8 mouse cellular contexts compared by ENCODE assay signal in the genomic region with DNA sequence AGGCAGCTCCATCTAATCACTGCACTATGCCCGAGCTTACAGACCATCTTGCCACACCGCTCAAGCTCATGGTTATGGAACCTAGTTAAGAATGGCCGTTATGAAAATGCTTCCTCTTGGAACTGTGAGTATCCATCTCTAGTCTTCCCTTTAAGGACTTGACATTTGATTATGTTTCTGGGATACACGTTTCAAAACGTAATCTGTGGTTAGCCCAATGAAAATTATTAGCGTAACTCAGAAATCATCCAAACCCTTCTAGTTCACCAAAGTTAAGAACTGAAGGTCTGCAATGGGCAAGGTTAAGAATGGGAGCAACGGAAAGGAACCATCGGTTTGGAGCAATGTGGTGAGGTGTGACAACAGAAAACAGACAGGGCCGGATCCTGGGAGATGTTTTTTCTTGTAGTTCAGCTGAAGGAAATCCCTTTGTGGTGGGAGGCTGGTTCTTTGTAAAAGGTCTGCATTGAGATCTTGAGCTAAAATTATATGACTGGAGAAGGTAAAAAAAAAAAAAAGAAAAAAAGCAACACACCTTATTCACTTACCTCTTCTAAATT. TPM values are rescaled to one million over a fixed set of nuclear protein-coding genes. Genes with fewer than 3 reads are reported as not detected.
DNase-seq lines count a peak whose midpoint lies in the region; ATAC-seq and TF ChIP-seq lines count a peak whose summit lies in the region.

No protein-coding gene starts in this region.

- H3K9ac ChIP-seq in liver, adult 2 months (ENCODE audit: low read depth, low read length): peak overlapping the region; percentile 95
- H3K9ac ChIP-seq in embryonic facial prominence, embryonic 12.5 days: no peak overlapping the region
- H3K9ac ChIP-seq in intestine, embryonic 14.5 days (ENCODE audit: low read length): peak overlapping the region; percentile 81
- peak overlapping the region; percentile 74 for H3K9ac ChIP-seq in neural tube, embryonic 12.5 days

- no peak for ATAC-seq in embryonic facial prominence, embryonic 12.5 days (ENCODE audit: insufficient number of reproducible peaks, insufficient read depth, low FRiP score, low TSS enrichment)
- no peak for ATAC-seq in intestine, embryonic 14.5 days (replicated peaks; ENCODE audit: low FRiP score, low TSS enrichment, low read depth)
- ATAC-seq in neural tube, embryonic 12.5 days (ENCODE audit: low FRiP score, low read depth): no peak

- H3K27ac ChIP-seq in liver, adult 2 months (replicated peaks; ENCODE audit: insufficient read depth, low read depth, low read length): peak overlapping the region; percentile 83
- no peak overlapping the region for H3K27ac ChIP-seq in embryonic facial prominence, embryonic 12.5 days
- no peak overlapping the region for H3K27ac ChIP-seq in intestine, embryonic 14.5 days (ENCODE audit: low read depth)
- no peak overlapping the region for H3K27ac ChIP-seq in neural tube, embryonic 12.5 days

- peaks cover 39% of the 10 kb centered on the region for H3K36me3 ChIP-seq in liver, adult 2 months (ENCODE audit: control insufficient read depth, insufficient read depth, low read length)
- H3K36me3 ChIP-seq in embryonic facial prominence, embryonic 12.5 days: no peaks in the 10 kb centered on the region
- H3K36me3 ChIP-seq in intestine, embryonic 14.5 days (ENCODE audit: control insufficient read depth, insufficient read depth, low read length): no peaks in the 10 kb centered on the region
- H3K36me3 ChIP-seq in neural tube, embryonic 12.5 days: no peaks in the 10 kb centered on the region

- TF ChIP-seq POLR2A in liver, adult 2 months (IDR thresholded peaks at IDR 0.05; ENCODE audit: extremely low read depth, insufficient read depth, low read length): no peak

- H3K4me2 ChIP-seq in embryonic facial prominence, embryonic 12.5 days (replicated peaks): peak overlapping the region; percentile 85
- peak overlapping the region; percentile 89 for H3K4me2 ChIP-seq in intestine, embryonic 14.5 days (ENCODE audit: low read length)
- H3K4me2 ChIP-seq in neural tube, embryonic 12.5 days (replicated peaks): peak overlapping the region; percentile 94

- peaks cover 29% of the 10 kb centered on the region for H3K79me2 ChIP-seq in liver, adult 2 months (ENCODE audit: control insufficient read depth, insufficient read depth, low read length)

- H3K27me3 ChIP-seq in liver, adult 2 months (ENCODE audit: control insufficient read depth, insufficient read depth, low read length): no peaks in the 10 kb centered on the region
- 0 out of 2 replicates have a peak, but pooled peaks cover 4% of the 10 kb centered on the region for H3K27me3 ChIP-seq in embryonic facial prominence, embryonic 12.5 days
- no peaks in the 10 kb centered on the region for H3K27me3 ChIP-seq in intestine, embryonic 14.5 days (replicated peaks; ENCODE audit: control insufficient read depth, insufficient read depth, low read length)
- no peaks in the 10 kb centered on the region for H3K27me3 ChIP-seq in neural tube, embryonic 12.5 days (replicated peaks)

- peak overlapping the region; percentile 87 for H3K4me3 ChIP-seq in liver, adult 2 months (ENCODE audit: insufficient read depth, low read depth, low read length)
- H3K4me3 ChIP-seq in embryonic facial prominence, embryonic 12.5 days: peak overlapping the region; percentile 74
- H3K4me3 ChIP-seq in intestine, embryonic 14.5 days (ENCODE audit: low read depth, low read length): peak overlapping the region; percentile 73
- H3K4me3 ChIP-seq in neural tube, embryonic 12.5 days: peak overlapping the region; percentile 71

- WGBS in liver, adult 2 months: 6% methylated on average over 9 of the region's 9 CpGs
- WGBS in embryonic facial prominence, embryonic 12.5 days: 41% methylated on average over 9 of the region's 9 CpGs
- WGBS in intestine, embryonic 14.5 days: 38% methylated on average over 9 of the region's 9 CpGs
- 48% methylated on average over 9 of the region's 9 CpGs for WGBS in neural tube, embryonic 12.5 days

- peaks cover 5% of the 10 kb centered on the region; the same call in 1 of the 2 replicates for H3K4me1 ChIP-seq in liver, adult 2 months (ENCODE audit: control insufficient read depth, insufficient read depth, low read length)
- peaks cover 4% of the 10 kb centered on the region; the same call in 1 of the 2 replicates for H3K4me1 ChIP-seq in embryonic facial prominence, embryonic 12.5 days
- 0 out of 2 replicates have a peak, but pooled peaks cover 3% of the 10 kb centered on the region for H3K4me1 ChIP-seq in intestine, embryonic 14.5 days (replicated peaks; ENCODE audit: control insufficient read depth, insufficient read depth, low read length)
- H3K4me1 ChIP-seq in neural tube, embryonic 12.5 days: peaks cover 5% of the 10 kb centered on the region; the same call in 1 of the 2 replicates

- TF ChIP-seq CTCF in liver, adult 2 months (IDR thresholded peaks at IDR 0.05; ENCODE audit: low read depth, low read length): no peak

- peak; percentile 54 for DNase-seq in liver, adult 2 months (ENCODE audit: extremely low read depth, low read depth, low spot score)
- no peak for DNase-seq in liver
- no peak for DNase-seq in intestine, embryonic 14.5 days (ENCODE audit: low spot score)
- no peak for DNase-seq in cerebellum, adult 9-10 months
- DNase-seq in layer of hippocampus, adult 18-20 months (ENCODE audit: low spot score in 2 of 2): no peak
- DNase-seq in cerebellum, postnatal 36 days: no peak

- no peaks in the 10 kb centered on the region for H3K9me3 ChIP-seq in embryonic facial prominence, embryonic 12.5 days
- no peaks in the 10 kb centered on the region for H3K9me3 ChIP-seq in intestine, embryonic 14.5 days (ENCODE audit: control insufficient read depth, low read length)
- no peaks in the 10 kb centered on the region for H3K9me3 ChIP-seq in neural tube, embryonic 12.5 days

RNA-seq across cellular contexts. Expression of gene Acsl1, which starts 1.2 kb away (rescaled TPM):
- total RNA-seq in liver, adult 2 months (2014; rRNA removed): 447 and 506 TPM in 2 replicates
- 322 and 338 TPM in 2 replicates for polyA plus RNA-seq in liver, adult 2 months (2012; rRNA removed)
- 12.2 and 12.5 TPM in 2 replicates for polyA plus RNA-seq in embryonic facial prominence, embryonic 12.5 days (2016; fragmentation: Nextera tagmentation; extraction: Ambion mirVana)
- 24.8 and 25.2 TPM in 2 replicates for polyA plus RNA-seq in intestine, embryonic 14.5 days (2014; fragmentation: Nextera tagmentation; extraction: Ambion mirVana)
- 14.1 and 14.6 TPM in 2 replicates for polyA plus RNA-seq in neural tube, embryonic 12.5 days (2016; fragmentation: Nextera tagmentation; extraction: Ambion mirVana)
- 10 to 100 TPM; 42.8 to 45.5 TPM for total RNA-seq in layer of hippocampus, adult 18-20 months (2021)

Comparison
In these comparisons a context has a peak if more than half of its experiments do, and no peak if none do; other contexts are left out.
1. RNA of gene Acsl1, which starts 1.2 kb away (polyA plus RNA-seq): 322 to 338 TPM in liver, adult 2 months; 24.8 to 25.2 TPM in intestine, embryonic 14.5 days, 14.1 to 14.6 TPM in neural tube, embryonic 12.5 days and 12.2 to 12.5 TPM in embryonic facial prominence, embryonic 12.5 days; every median in the first group is over 10 times any median in the second.
2. Peak in every context shown above with its lines, with median percentiles within 50 percentile points of each other: H3K4me3 ChIP-seq and H3K4me2 ChIP-seq.